In genomic region chr15:25773711-25774513, GRCm38 (mm10) we compare ENCODE assay signal across 8 mouse cellular contexts.
A peak's percentile ranks its signal among the peaks of the same experiment; 100 is the strongest.
DNase-seq lines count a peak whose midpoint lies in the region; ATAC-seq and TF ChIP-seq lines count a peak whose summit lies in the region.

No protein-coding gene starts in this region.

- peak overlapping the region; percentile 39; the same call in 1 of the 2 replicates for H3K9ac ChIP-seq in hindbrain, embryonic 13.5 days
- no peak overlapping the region for H3K9ac ChIP-seq in lung, postnatal 0 days (replicated peaks; ENCODE audit: low read depth)

- no peak for TF ChIP-seq CTCF in lung, postnatal 0 days (IDR thresholded peaks at IDR 0.05)

- H3K4me2 ChIP-seq in hindbrain, embryonic 13.5 days, result peak overlapping the region; percentile 56
- H3K4me2 ChIP-seq in lung, postnatal 0 days (replicated peaks; ENCODE audit: low read depth, low read length), result peak overlapping the region; percentile 58

- peak overlapping the region; percentile 78 for H3K27ac ChIP-seq in hindbrain, embryonic 13.5 days
- peak overlapping the region; percentile 78 for H3K27ac ChIP-seq in lung, postnatal 0 days (ENCODE audit: low read length)

- peaks cover 10% of the 10 kb centered on the region for H3K36me3 ChIP-seq in hindbrain, embryonic 13.5 days
- no peaks in the 10 kb centered on the region for H3K36me3 ChIP-seq in lung, postnatal 0 days (ENCODE audit: insufficient read depth, low read length)

- H3K4me1 ChIP-seq in hindbrain, embryonic 13.5 days (replicated peaks), result peaks cover 50% of the 10 kb centered on the region
- H3K4me1 ChIP-seq in lung, postnatal 0 days (ENCODE audit: insufficient read depth, low read depth, low read length), result peaks cover 4% of the 10 kb centered on the region; the same call in 1 of the 2 replicates

- H3K4me3 ChIP-seq in hindbrain, embryonic 13.5 days, result peak overlapping the region; percentile 35
- H3K4me3 ChIP-seq in lung, postnatal 0 days (ENCODE audit: low read depth, low read length), result peak overlapping the region; percentile 32

- peak; percentile 84 for ATAC-seq in hindbrain, embryonic 13.5 days (ENCODE audit: low FRiP score)
- ATAC-seq in lung, postnatal 0 days, result peak; percentile 63

- WGBS in hindbrain, embryonic 13.5 days, result 3% methylated on average over 21 of the region's 21 CpGs
- 6% methylated on average over 21 of the region's 21 CpGs for WGBS in lung, postnatal 0 days

- TF ChIP-seq EP300 in lung, postnatal 0 days (IDR thresholded peaks at IDR 0.05), result no peak

- DNase-seq in CD4-positive helper T cell, adult 2 months (ENCODE audit: low read depth, low spot score), result peak; percentile 21
- peak; percentile 46 to 72 for DNase-seq in adrenal gland, postnatal 36 days
- peak; percentile 49 to 72 for DNase-seq in frontal cortex, adult 2 months (ENCODE audit: extremely low spot score in 1 of 2, low spot score in 1 of 2)
- DNase-seq in layer of hippocampus, postnatal 10 days (ENCODE audit: low spot score in 2 of 2), result peak; percentile 59 to 65
- DNase-seq in lung, postnatal 0 days (ENCODE audit: low spot score), result peak; percentile 79
- peak; percentile 44 for DNase-seq in ovary, adult 18-20 months (ENCODE audit: low spot score)
- peak; percentile 22 to 26 for DNase-seq in thymus, postnatal 36 days

- no peaks in the 10 kb centered on the region for H3K9me3 ChIP-seq in hindbrain, embryonic 13.5 days
- H3K9me3 ChIP-seq in lung, postnatal 0 days (ENCODE audit: low read length), result no peaks in the 10 kb centered on the region

- H3K27me3 ChIP-seq in hindbrain, embryonic 13.5 days, result no peaks in the 10 kb centered on the region
- H3K27me3 ChIP-seq in lung, postnatal 0 days (replicated peaks; ENCODE audit: insufficient read depth, low read length), result no peaks in the 10 kb centered on the region

Comparison
In these comparisons a context has a peak if more than half of its experiments do, and no peak if none do; other contexts are left out.
1. Peak in every context shown above with its lines: DNase-seq, ATAC-seq, H3K4me3 ChIP-seq and H3K27ac ChIP-seq.
2. DNase-seq: peak in every context shown above with its lines; median percentile 79 in lung, postnatal 0 days; 62 in layer of hippocampus, postnatal 10 days; 60 in frontal cortex, adult 2 months; 59 in adrenal gland, postnatal 36 days; 44 in ovary, adult 18-20 months; 24 in thymus, postnatal 36 days; 21 in CD4-positive helper T cell, adult 2 months.